Mouse (Mus musculus): ENCODE measurements around the gene Agap1. TPM values are rescaled to one million over a fixed set of nuclear protein-coding genes. Genes with fewer than 3 reads are reported as not detected.

Gene Agap1
- polyA plus RNA-seq, 1 experiment from 2014 or later: 4.2 TPM

GRCm38 (mm10) chr1:89580999-89581765, 126.6 kb downstream of the Agap1 start:
- 1% methylated on average over 86 of the region's 95 CpGs for WGBS
- TF ChIP-seq CTCF (IDR thresholded peaks at IDR 0.05; ENCODE audit: low read depth) (peak; percentile 69), EP300 (optimal IDR thresholded peaks at IDR 0.05) (no peak)

DNA sequence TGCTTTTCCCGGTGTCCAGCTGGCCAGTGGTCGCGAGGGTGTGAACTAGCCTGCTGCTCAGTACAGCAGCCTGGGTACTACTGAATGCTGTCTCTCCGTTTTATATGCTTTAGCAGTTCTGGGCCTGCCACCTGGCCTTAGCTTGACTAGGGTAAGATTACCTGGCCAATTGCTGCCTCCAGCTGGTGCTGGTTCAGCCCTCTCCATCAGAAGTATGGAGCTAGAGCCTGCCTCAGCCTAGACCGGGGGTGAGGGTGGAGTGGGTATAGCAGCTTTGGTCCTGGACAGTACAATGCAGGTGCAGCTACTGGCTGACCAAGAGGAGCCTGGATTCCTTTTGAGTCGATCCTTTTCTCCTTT, 127.1 kb downstream of the Agap1 start:
- peak overlapping the region; percentile 64; the same call in 1 of the 2 replicates for H3K9ac ChIP-seq (ENCODE audit: low read length)
- ATAC-seq (ENCODE audit: low FRiP score, low TSS enrichment): no peak
- DNase-seq (ENCODE audit: low spot score): no peak

More at GRCm38 (mm10) chr1:89580999-89581765, 126.6 kb downstream of the Agap1 start:
- Histone ChIP-seq H3K4me2 (replicated peaks; ENCODE audit: low read depth) (peak overlapping the region; percentile 98), H3K9me3 (ENCODE audit: control insufficient read depth, low read length) (no peaks in the 10 kb centered on the region), H3K27me3 (ENCODE audit: control insufficient read depth, insufficient read depth, low read length) (no peaks in the 10 kb centered on the region), H3K36me3 (ENCODE audit: control insufficient read depth, insufficient read depth, low read length) (no peaks in the 10 kb centered on the region), H3K4me3 (ENCODE audit: low read depth, low read length) (peak overlapping the region; percentile 64), H3K9ac (ENCODE audit: low read length) (peak overlapping the region; percentile 64), H3K27ac (replicated peaks) (no peak overlapping the region), H3K4me1 (replicated peaks; ENCODE audit: control insufficient read depth, insufficient read depth) (no peaks in the 10 kb centered on the region; the same call in none of the 2 replicates)
- DNase-seq (ENCODE audit: low spot score): peak; percentile 70
- ATAC-seq (ENCODE audit: low FRiP score, low TSS enrichment): peak; percentile 69

GRCm38 (mm10) chr1:89583369-89583768, 128.8 kb downstream of the Agap1 start:
- H3K9ac ChIP-seq (ENCODE audit: low read length): no peak overlapping the region
- H3K4me1 ChIP-seq (replicated peaks; ENCODE audit: control insufficient read depth, insufficient read depth): no peaks in the 10 kb centered on the region; the same call in 1 of the 2 replicates
- no peaks in the 10 kb centered on the region for H3K36me3 ChIP-seq (ENCODE audit: control insufficient read depth, insufficient read depth, low read length)
- no peak for DNase-seq (ENCODE audit: low spot score)
- no peaks in the 10 kb centered on the region for H3K9me3 ChIP-seq (ENCODE audit: control insufficient read depth, low read length)
- WGBS: 84% methylated on average over 5 of the region's 5 CpGs
- H3K27me3 ChIP-seq (ENCODE audit: control insufficient read depth, insufficient read depth, low read length): no peaks in the 10 kb centered on the region
- TF ChIP-seq EP300 (optimal IDR thresholded peaks at IDR 0.05): no peak
- TF ChIP-seq CTCF (IDR thresholded peaks at IDR 0.05; ENCODE audit: low read depth): peak; percentile 46
- no peak overlapping the region for H3K27ac ChIP-seq (replicated peaks)
- H3K4me2 ChIP-seq (replicated peaks; ENCODE audit: low read depth): no peak overlapping the region
- no peak overlapping the region for H3K4me3 ChIP-seq (ENCODE audit: low read depth, low read length)
- ATAC-seq (ENCODE audit: low FRiP score, low TSS enrichment): no peak

More for the DNA sequence above, 127.1 kb downstream of the Agap1 start:
- Histone ChIP-seq H3K4me2 (replicated peaks; ENCODE audit: low read depth) (peak overlapping the region; percentile 98), H3K4me1 (replicated peaks; ENCODE audit: control insufficient read depth, insufficient read depth) (no peaks in the 10 kb centered on the region; the same call in none of the 2 replicates), H3K27ac (replicated peaks) (no peak overlapping the region), H3K4me3 (ENCODE audit: low read depth, low read length) (peak overlapping the region; percentile 64), H3K27me3 (ENCODE audit: control insufficient read depth, insufficient read depth, low read length) (no peaks in the 10 kb centered on the region), H3K36me3 (ENCODE audit: control insufficient read depth, insufficient read depth, low read length) (no peaks in the 10 kb centered on the region), H3K9me3 (ENCODE audit: control insufficient read depth, low read length) (no peaks in the 10 kb centered on the region)
- WGBS: 39% methylated on average over 6 of the region's 6 CpGs
- no peak for TF ChIP-seq CTCF (IDR thresholded peaks at IDR 0.05; ENCODE audit: low read depth)
- no peak for TF ChIP-seq EP300 (optimal IDR thresholded peaks at IDR 0.05)

DNA sequence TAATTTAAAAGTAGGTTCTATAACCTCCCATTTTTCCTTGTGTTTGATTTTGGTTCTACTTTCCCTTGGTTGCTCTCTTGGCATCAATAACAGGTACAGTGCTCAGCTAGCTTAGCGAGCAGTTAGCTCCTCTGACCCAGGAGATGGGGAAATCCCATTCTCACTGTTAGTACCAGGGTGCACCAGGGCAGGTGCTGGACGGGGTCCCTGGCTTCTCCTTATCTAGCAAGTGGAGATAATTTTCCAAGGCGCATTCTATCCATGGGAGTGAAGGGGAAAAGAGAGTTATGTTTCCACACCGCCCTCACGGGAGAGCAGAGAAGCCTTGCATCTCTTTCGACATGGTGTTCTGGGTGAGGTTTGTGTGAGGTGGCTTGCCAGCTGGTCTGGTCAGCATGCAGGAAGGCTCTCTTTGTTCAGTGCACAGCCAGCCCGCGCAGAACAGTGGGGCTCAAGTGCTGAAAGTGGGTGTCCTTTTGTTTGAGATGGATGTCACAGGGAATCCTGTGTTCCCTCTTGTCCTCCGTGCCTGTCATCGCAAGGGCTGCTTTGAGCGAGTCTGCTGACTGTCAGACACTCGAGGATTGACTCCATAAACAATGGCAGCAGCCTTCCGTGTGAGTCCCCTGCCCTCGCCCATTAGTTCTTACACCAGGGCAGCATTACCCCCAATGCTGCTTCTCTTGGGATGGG, 132.5 kb downstream of the Agap1 start:
- H3K4me2 ChIP-seq (replicated peaks; ENCODE audit: low read depth): no peak overlapping the region
- ATAC-seq (ENCODE audit: low FRiP score, low TSS enrichment): peak; percentile 59; the same call in 1 of the 2 replicates
- H3K4me1 ChIP-seq (replicated peaks; ENCODE audit: control insufficient read depth, insufficient read depth): no peaks in the 10 kb centered on the region
- H3K27me3 ChIP-seq (ENCODE audit: control insufficient read depth, insufficient read depth, low read length): no peaks in the 10 kb centered on the region
- no peak for TF ChIP-seq CTCF (IDR thresholded peaks at IDR 0.05; ENCODE audit: low read depth)
- H3K27ac ChIP-seq (replicated peaks): no peak overlapping the region
- DNase-seq (ENCODE audit: low spot score): peak; percentile 27
- no peak overlapping the region for H3K9ac ChIP-seq (ENCODE audit: low read length)
- WGBS: 58% methylated on average over 14 of the region's 14 CpGs
- H3K9me3 ChIP-seq (ENCODE audit: control insufficient read depth, low read length): no peaks in the 10 kb centered on the region
- no peak overlapping the region for H3K4me3 ChIP-seq (ENCODE audit: low read depth, low read length)
- no peaks in the 10 kb centered on the region for H3K36me3 ChIP-seq (ENCODE audit: control insufficient read depth, insufficient read depth, low read length)

GRCm38 (mm10) chr1:89588154-89588553, 133.5 kb downstream of the Agap1 start:
- no peaks in the 10 kb centered on the region for H3K4me1 ChIP-seq (replicated peaks; ENCODE audit: control insufficient read depth, insufficient read depth)
- no peak overlapping the region for H3K4me2 ChIP-seq (replicated peaks; ENCODE audit: low read depth)
- DNase-seq (ENCODE audit: low spot score): no peak
- H3K4me3 ChIP-seq (ENCODE audit: low read depth, low read length): no peak overlapping the region
- no peaks in the 10 kb centered on the region for H3K36me3 ChIP-seq (ENCODE audit: control insufficient read depth, insufficient read depth, low read length)
- H3K27ac ChIP-seq (replicated peaks): no peak overlapping the region
- no peaks in the 10 kb centered on the region for H3K27me3 ChIP-seq (ENCODE audit: control insufficient read depth, insufficient read depth, low read length)
- H3K9ac ChIP-seq (ENCODE audit: low read length): no peak overlapping the region
- TF ChIP-seq EP300 (optimal IDR thresholded peaks at IDR 0.05): no peak
- no peak for TF ChIP-seq CTCF (IDR thresholded peaks at IDR 0.05; ENCODE audit: low read depth)
- 66% methylated on average over 4 of the region's 4 CpGs for WGBS
- no peaks in the 10 kb centered on the region for H3K9me3 ChIP-seq (ENCODE audit: control insufficient read depth, low read length)
- ATAC-seq (ENCODE audit: low FRiP score, low TSS enrichment): no peak

- Histone ChIP-seq H3K9me3 (ENCODE audit: control insufficient read depth, low read length) (no peaks in the 10 kb centered on the region), H3K9ac (ENCODE audit: low read length) (no peak overlapping the region), H3K27ac (replicated peaks) (no peak overlapping the region), H3K4me1 (replicated peaks; ENCODE audit: control insufficient read depth, insufficient read depth) (peaks cover 3% of the 10 kb centered on the region), H3K27me3 (ENCODE audit: control insufficient read depth, insufficient read depth, low read length) (no peaks in the 10 kb centered on the region), H3K4me3 (ENCODE audit: low read depth, low read length) (no peak overlapping the region), H3K36me3 (ENCODE audit: control insufficient read depth, insufficient read depth, low read length) (no peaks in the 10 kb centered on the region), H3K4me2 (replicated peaks; ENCODE audit: low read depth) (no peak overlapping the region)
- DNase-seq (ENCODE audit: low spot score) (no peak), ATAC-seq (ENCODE audit: low FRiP score, low TSS enrichment) (no peak)
- TF ChIP-seq CTCF (IDR thresholded peaks at IDR 0.05; ENCODE audit: low read depth) (no peak), EP300 (optimal IDR thresholded peaks at IDR 0.05) (no peak)
- 90% methylated on average over 7 of the region's 7 CpGs for WGBS
Measured at GRCm38 (mm10) chr1:89590994-89591393, 136.4 kb downstream of the Agap1 start.

Data from stomach, postnatal 0 days (tissue).